Mouse (Mus musculus) C2C12 (cell line): ENCODE data around the gene Rnasek. TPM values are rescaled to one million over a fixed set of nuclear protein-coding genes. Genes with fewer than 3 reads are reported as not detected.

Experiments
- H3K27me3 ChIP-seq: one replicate; pipeline ENCODE4 v1.6.1; 2011; ENCODE audit not compliant: control insufficient read depth, insufficient read depth, insufficient read length
- H3K36me3 ChIP-seq: one replicate; pipeline ENCODE4 v1.6.1; 2011; ENCODE audit not compliant: control insufficient read depth, insufficient read depth
- H3K4me3 ChIP-seq: one replicate; pipeline ENCODE4 v1.5.1; 2011; ENCODE audit warnings: mild to moderate bottlenecking, control low read depth; ENCODE audit not compliant: poor library complexity, insufficient read depth, severe bottlenecking
- H3K79me2 ChIP-seq: one replicate; pipeline ENCODE4 v1.6.1; 2011; ENCODE audit not compliant: control insufficient read depth, insufficient read depth
- H3K79me3 ChIP-seq: one replicate; pipeline ENCODE4 v1.6.1; 2011; ENCODE audit warnings: low read depth, control low read depth
- H3ac ChIP-seq: one replicate; pipeline ENCODE3; 2011; ENCODE audit warnings: low read depth; ENCODE audit not compliant: control insufficient read depth, insufficient read length
- CEBPB ChIP-seq: IDR thresholded peaks from one replicate; pipeline ENCODE4 v1.6.1; 2011; ENCODE audit warnings: low read depth, mild to moderate bottlenecking, control low read depth, moderate library complexity
- CTCF ChIP-seq: IDR thresholded peaks from one replicate; pipeline ENCODE4 v1.5.1; 2011; ENCODE audit not compliant: control insufficient read depth, insufficient read depth, insufficient read length
- FOSL1 ChIP-seq: IDR thresholded peaks from one replicate; pipeline ENCODE4 v1.8.0; 2011; ENCODE audit warnings: mild to moderate bottlenecking, low read length; ENCODE audit not compliant: poor library complexity, insufficient read depth, severe bottlenecking
- MAX ChIP-seq: IDR thresholded peaks from one replicate; pipeline ENCODE4 v1.6.1; 2011; ENCODE audit warnings: mild to moderate bottlenecking, control low read depth
- MYOD1 ChIP-seq: IDR thresholded peaks from one replicate; pipeline ENCODE4 v1.6.1; 2011; ENCODE audit warnings: low read depth; ENCODE audit not compliant: control insufficient read depth, insufficient read length
- MYOG ChIP-seq: IDR thresholded peaks from one replicate; pipeline ENCODE4 v1.6.1; 2011; ENCODE audit not compliant: control insufficient read depth, insufficient read length; ENCODE audit errors: extremely low read depth
- USF1 ChIP-seq: IDR thresholded peaks from one replicate; pipeline ENCODE4 v1.6.1; 2011; ENCODE audit warnings: low read depth, mild to moderate bottlenecking, control low read depth, moderate library complexity
- polyA plus RNA-seq: library from polyadenylated mRNA; unstranded; fragments of >200 nt; fragmentation: generic; extraction: Trizol; gene quantifications from one replicate; pipeline ENCODE4 v1.2.1, GENCODE M21; 2012; ENCODE audit warnings: missing spikeins

The Rnasek gene
- polyA plus RNA-seq, 1 experiment = 300 TPM

DNA sequence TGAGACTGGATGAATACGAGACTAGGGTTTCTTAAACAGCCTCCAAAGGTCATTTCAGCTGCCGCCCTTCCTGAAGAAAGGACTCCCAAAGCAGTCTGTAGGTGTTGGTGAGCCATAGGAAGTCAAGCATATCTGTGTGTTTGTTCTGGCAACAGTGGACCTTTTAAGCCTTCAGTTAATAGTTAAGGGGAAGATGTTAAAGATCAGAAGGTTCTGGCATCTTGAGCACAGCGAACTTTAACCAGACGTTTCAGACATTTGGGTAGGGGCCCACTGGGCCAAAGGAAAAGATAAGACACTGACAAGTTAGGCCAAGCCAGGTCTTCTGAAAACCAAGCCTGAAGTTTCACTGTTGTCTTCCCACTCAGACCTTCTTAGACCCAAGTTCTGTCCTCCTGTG, 21.6 kb downstream of the Rnasek start:
- H3K36me3 ChIP-seq = peaks cover 30% of the 10 kb centered on the region
- H3K79me3 ChIP-seq = peaks cover 20% of the 10 kb centered on the region
- no peak overlapping the region for H3ac ChIP-seq
- H3K27me3 ChIP-seq = no peaks in the 10 kb centered on the region
- H3K4me3 ChIP-seq = no peak overlapping the region
- peaks cover 90% of the 10 kb centered on the region for H3K79me2 ChIP-seq
- TF ChIP-seq USF1 (no peak), MYOG (no peak), MYOD1 (no peak), FOSL1 (no peak)

DNA sequence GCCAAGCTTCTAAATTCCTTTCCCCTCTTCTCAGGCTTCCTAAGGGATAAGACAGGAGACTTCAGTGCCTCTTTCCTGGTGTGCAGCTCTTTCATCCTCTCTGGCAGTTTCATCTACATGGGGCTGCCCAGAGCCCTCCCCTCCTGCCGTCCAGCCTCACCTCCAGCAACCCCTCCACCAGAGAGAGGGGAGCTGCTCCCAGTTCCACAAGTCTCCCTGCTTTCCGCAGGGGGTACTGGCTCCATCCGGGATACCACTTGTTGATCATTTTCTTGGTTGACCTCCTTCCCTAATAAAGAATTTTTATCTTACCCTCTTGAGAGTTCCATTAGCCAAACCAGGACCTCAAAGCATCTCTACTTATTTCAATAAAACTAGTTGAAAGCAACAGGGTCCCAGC, 23.5 kb downstream of the Rnasek start:
- no peaks in the 10 kb centered on the region for H3K27me3 ChIP-seq
- TF ChIP-seq CEBPB (no peak), MAX (no peak), MYOD1 (no peak), FOSL1 (no peak), CTCF (no peak), USF1 (no peak), MYOG (no peak)
- H3ac ChIP-seq = peak overlapping the region; percentile 75
- H3K36me3 ChIP-seq = peaks cover 30% of the 10 kb centered on the region
- peak overlapping the region; percentile 59 for H3K4me3 ChIP-seq
- peaks cover 74% of the 10 kb centered on the region for H3K79me2 ChIP-seq
- peaks cover 20% of the 10 kb centered on the region for H3K79me3 ChIP-seq

DNA sequence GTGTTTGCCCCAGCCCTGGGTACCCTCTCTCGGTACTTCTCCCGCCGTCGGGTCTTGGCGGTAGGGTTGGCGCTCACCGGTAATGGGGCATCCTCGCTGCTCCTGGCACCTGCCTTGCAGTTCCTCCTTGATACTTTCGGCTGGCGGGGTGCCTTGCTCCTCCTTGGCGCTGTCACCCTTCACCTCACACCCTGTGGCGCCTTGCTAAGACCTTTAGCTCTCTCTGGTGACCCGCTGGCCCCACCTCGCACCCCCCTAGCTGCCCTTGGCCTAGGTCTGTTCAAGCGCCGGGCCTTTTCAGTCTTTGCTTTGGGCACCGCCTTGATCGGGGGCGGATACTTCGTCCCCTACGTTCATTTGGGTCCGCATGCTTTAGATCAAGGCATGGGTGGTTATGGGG, 24.3 kb downstream of the Rnasek start:
- no peak for TF ChIP-seq MYOG
- TF ChIP-seq MYOD1 = no peak
- TF ChIP-seq CTCF = no peak
- peak; percentile 30 for TF ChIP-seq MAX
- TF ChIP-seq CEBPB = no peak
- TF ChIP-seq FOSL1 = no peak
- no peaks in the 10 kb centered on the region for H3K27me3 ChIP-seq
- H3ac ChIP-seq = peak overlapping the region; percentile 75
- H3K79me3 ChIP-seq = peaks cover 20% of the 10 kb centered on the region
- peak overlapping the region; percentile 59 for H3K4me3 ChIP-seq
- H3K36me3 ChIP-seq = peaks cover 30% of the 10 kb centered on the region
- peaks cover 71% of the 10 kb centered on the region for H3K79me2 ChIP-seq

- H3K36me3 ChIP-seq = peaks cover 30% of the 10 kb centered on the region
- H3K79me2 ChIP-seq = peaks cover 67% of the 10 kb centered on the region
- no peak for TF ChIP-seq MAX
- TF ChIP-seq USF1 = no peak
- no peak for TF ChIP-seq CEBPB
- TF ChIP-seq FOSL1 = no peak
- TF ChIP-seq MYOG = no peak
- TF ChIP-seq CTCF = no peak
- peaks cover 20% of the 10 kb centered on the region for H3K79me3 ChIP-seq
- H3K4me3 ChIP-seq = peak overlapping the region; percentile 59
- H3K27me3 ChIP-seq = no peaks in the 10 kb centered on the region
- peak overlapping the region; percentile 75 for H3ac ChIP-seq
Measured at GRCm38 (mm10) chr11:70214856-70215209, 24.8 kb downstream of the Rnasek start.

GRCm38 (mm10) chr11:70214191-70214855, 25.3 kb downstream of the Rnasek start:
- peak; percentile 33 for TF ChIP-seq MAX
- TF ChIP-seq USF1 = no peak
- Histone ChIP-seq H3K4me3 (peak overlapping the region; percentile 59), H3K27me3 (no peaks in the 10 kb centered on the region), H3K79me2 (peaks cover 61% of the 10 kb centered on the region), H3ac (peak overlapping the region; percentile 84), H3K36me3 (peaks cover 30% of the 10 kb centered on the region), H3K79me3 (peaks cover 20% of the 10 kb centered on the region)

- Histone ChIP-seq H3ac (peak overlapping the region; percentile 84), H3K79me3 (peaks cover 20% of the 10 kb centered on the region), H3K4me3 (peak overlapping the region; percentile 59), H3K36me3 (peaks cover 30% of the 10 kb centered on the region), H3K27me3 (no peaks in the 10 kb centered on the region), H3K79me2 (peaks cover 56% of the 10 kb centered on the region)
- TF ChIP-seq USF1 (no peak), CTCF (no peak), FOSL1 (no peak), MYOD1 (no peak)
Measured at GRCm38 (mm10) chr11:70213736-70214135, 25.9 kb downstream of the Rnasek start.
